ENCODE assay signal across 23 mouse cellular contexts in the genomic region with DNA sequence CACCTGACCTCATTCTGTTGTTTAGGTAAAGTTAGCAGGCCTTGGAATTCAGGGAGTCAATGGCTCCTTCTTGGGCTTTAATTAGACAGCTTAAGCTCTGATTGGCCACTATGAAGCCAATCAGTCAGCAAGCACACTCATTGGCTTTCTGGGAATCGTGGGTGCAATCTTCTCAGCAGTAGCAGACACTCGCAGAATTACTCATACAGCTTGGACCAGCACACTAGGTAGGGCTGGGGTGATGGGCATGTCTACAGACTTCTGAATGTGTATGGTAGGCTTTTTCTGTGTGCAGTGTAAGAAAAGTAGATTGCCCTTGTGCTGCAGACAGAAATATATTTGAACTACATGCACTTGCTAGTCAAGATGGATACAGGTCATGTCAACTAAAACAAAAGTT.
"Had no signal": no experiment of that assay in that cellular context is flagged by ENCODE, and none has a peak within 500 bp of the region (broad histone marks: within the 10 kb centered on the region; RNA-seq: fewer than 3 reads in every experiment).

No protein-coding gene starts in this region.

- H3K4me1 ChIP-seq: embryonic facial prominence, embryonic 12.5 days; embryonic facial prominence, embryonic 15.5 days; forebrain, embryonic 10.5 days; forebrain, embryonic 12.5 days; forebrain, embryonic 13.5 days; forebrain, embryonic 15.5 days had no signal

- H3K9me3 ChIP-seq: embryonic facial prominence, embryonic 10.5 days; embryonic facial prominence, embryonic 12.5 days; embryonic facial prominence, embryonic 13.5 days; embryonic facial prominence, embryonic 15.5 days; forebrain, embryonic 10.5 days; forebrain, embryonic 12.5 days; forebrain, embryonic 13.5 days; forebrain, embryonic 15.5 days had no signal

- H3K36me3 ChIP-seq: embryonic facial prominence, embryonic 10.5 days; embryonic facial prominence, embryonic 12.5 days; embryonic facial prominence, embryonic 13.5 days; embryonic facial prominence, embryonic 15.5 days; forebrain, embryonic 10.5 days; forebrain, embryonic 12.5 days; forebrain, embryonic 15.5 days had no signal

- DNase-seq: cerebellum, adult 9-11 months; cerebellum, postnatal 10 days; cerebellum, postnatal 14 days; cerebellum, postnatal 25 days; cerebellum, postnatal 36 days; embryo, embryonic 11 days; forebrain, postnatal 0 days; gastrocnemius, adult 2 months; gastrocnemius, postnatal 10 days; gastrocnemius, postnatal 14 days; gastrocnemius, postnatal 25 days; gastrocnemius, postnatal 36 days; heart, adult 18-20 months; heart, adult 2 months had no signal

- H3K27me3 ChIP-seq: embryonic facial prominence, embryonic 12.5 days; embryonic facial prominence, embryonic 13.5 days; embryonic facial prominence, embryonic 15.5 days had no signal

- H3K9ac ChIP-seq: embryonic facial prominence, embryonic 12.5 days; embryonic facial prominence, embryonic 13.5 days; embryonic facial prominence, embryonic 15.5 days; forebrain, embryonic 12.5 days; forebrain, embryonic 13.5 days; forebrain, embryonic 15.5 days; forebrain, postnatal 0 days had no signal

- H3K4me2 ChIP-seq: embryonic facial prominence, embryonic 12.5 days; embryonic facial prominence, embryonic 13.5 days; embryonic facial prominence, embryonic 15.5 days; forebrain, embryonic 12.5 days; forebrain, embryonic 13.5 days; forebrain, embryonic 15.5 days had no signal

- H3K4me3 ChIP-seq: embryonic facial prominence, embryonic 10.5 days; embryonic facial prominence, embryonic 12.5 days; embryonic facial prominence, embryonic 13.5 days; embryonic facial prominence, embryonic 15.5 days; erythroblast, embryonic 14.5 days; forebrain, embryonic 10.5 days; forebrain, embryonic 12.5 days; forebrain, embryonic 13.5 days; forebrain, embryonic 15.5 days; gastrocnemius, adult 2 months; heart, adult 2 months had no signal

- H3K27ac ChIP-seq: embryonic facial prominence, embryonic 10.5 days; embryonic facial prominence, embryonic 12.5 days; embryonic facial prominence, embryonic 13.5 days; embryonic facial prominence, embryonic 15.5 days; forebrain, embryonic 10.5 days; forebrain, embryonic 12.5 days; forebrain, embryonic 13.5 days; forebrain, embryonic 15.5 days; gastrocnemius, adult 2 months; heart, adult 2 months had no signal
